In the genomic region with DNA sequence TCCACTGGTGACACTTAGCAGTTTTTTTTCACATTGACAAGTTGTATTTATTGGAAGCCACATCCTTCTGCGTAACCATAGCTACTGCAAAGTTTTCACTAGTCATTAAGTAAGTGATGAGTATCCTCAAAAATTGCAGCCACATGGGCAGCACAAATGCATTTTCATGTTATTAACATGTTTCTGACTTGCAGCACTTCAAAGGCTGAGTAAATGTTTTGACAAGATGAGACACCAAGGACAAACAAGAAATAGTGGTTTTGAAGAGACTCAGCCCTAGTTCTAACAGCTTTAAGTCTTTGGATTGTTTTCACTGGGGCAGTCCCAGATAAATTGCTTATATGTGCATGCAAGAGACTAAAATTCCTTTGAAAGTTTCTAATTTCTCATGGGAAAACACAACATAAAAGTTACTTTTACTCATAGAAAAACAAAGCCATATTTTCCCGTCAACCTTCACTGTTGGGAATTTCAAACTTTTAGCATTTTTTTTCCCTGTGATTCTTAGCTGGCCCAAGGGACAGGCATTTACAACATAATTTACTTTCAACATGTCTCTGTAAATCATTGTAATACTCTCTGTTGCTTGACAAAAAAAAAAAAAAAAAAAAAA, we compare ENCODE assay signal across 25 mouse cellular contexts.
DNase-seq lines count a peak whose midpoint lies in the region; ATAC-seq and TF ChIP-seq lines count a peak whose summit lies in the region.
"Had no signal": no experiment of that assay in that cellular context is flagged by ENCODE, and none has a peak within 500 bp of the region (broad histone marks: within the 10 kb centered on the region; RNA-seq: fewer than 3 reads in every experiment).

No protein-coding gene starts in this region.

- no peaks in the 10 kb centered on the region for H3K27me3 ChIP-seq in kidney, postnatal 0 days (ENCODE audit: insufficient read depth, low read length)
- H3K27me3 ChIP-seq in hindbrain, postnatal 0 days (ENCODE audit: insufficient read depth, low read length): no peaks in the 10 kb centered on the region
- H3K27me3 ChIP-seq: forebrain, embryonic 12.5 days; hindbrain, embryonic 15.5 days; stomach, embryonic 15.5 days had no signal

- TF ChIP-seq CTCF in kidney, postnatal 0 days (IDR thresholded peaks at IDR 0.05; ENCODE audit: low read depth): no peak
- no peak for TF ChIP-seq CTCF in hindbrain, postnatal 0 days (IDR thresholded peaks at IDR 0.05; ENCODE audit: low read depth)

- ATAC-seq in kidney, postnatal 0 days (replicated peaks; ENCODE audit: low FRiP score, low read depth): no peak
- no peak for ATAC-seq in granulocyte monocyte progenitor cell, adult 5-6 weeks (replicated peaks; ENCODE audit: poor library complexity, severe bottlenecking)
- no peak for ATAC-seq in hindbrain, postnatal 0 days
- ATAC-seq: intestine, postnatal 0 days; Patski had no signal

- peak; percentile 5 for DNase-seq in adrenal gland, postnatal 14 days
- no peak for DNase-seq in adrenal gland, postnatal 4 days (ENCODE audit: low spot score in 2 of 2)
- DNase-seq in kidney, postnatal 0 days (ENCODE audit: low spot score): peak; percentile 91
- no peak for DNase-seq in kidney, adult 18-20 months
- DNase-seq in Muller cell, postnatal 12 days (ENCODE audit: inconsistent ontology term): peak; percentile 7
- peak; percentile 3 for DNase-seq in embryo, embryonic 11.5 days (ENCODE audit: low read depth, low spot score)
- no peak for DNase-seq in hindbrain, postnatal 0 days (ENCODE audit: low spot score)
- DNase-seq: adrenal gland, postnatal 10 days; cerebellum, adult 18-20 months; cerebellum, postnatal 36 days; heart, adult 2 months; heart, postnatal 36 days; lung, postnatal 14 days; right cerebral cortex, postnatal 25 days; thymus, adult 18-20 months; thymus, postnatal 4 days had no signal

- no peak overlapping the region for H3K4me2 ChIP-seq in kidney, postnatal 0 days (ENCODE audit: low read length)
- no peak overlapping the region for H3K4me2 ChIP-seq in hindbrain, postnatal 0 days (ENCODE audit: low read depth, low read length)
- H3K4me2 ChIP-seq: forebrain, embryonic 12.5 days; hindbrain, embryonic 15.5 days; stomach, embryonic 15.5 days had no signal

- H3K9me3 ChIP-seq in kidney, postnatal 0 days (replicated peaks; ENCODE audit: low read length): no peaks in the 10 kb centered on the region
- no peaks in the 10 kb centered on the region for H3K9me3 ChIP-seq in hindbrain, postnatal 0 days (ENCODE audit: low read length)
- H3K9me3 ChIP-seq: forebrain, embryonic 12.5 days; hindbrain, embryonic 15.5 days; limb, embryonic 10.5 days; midbrain, embryonic 10.5 days; stomach, embryonic 15.5 days had no signal

- H3K4me3 ChIP-seq in kidney, postnatal 0 days (replicated peaks; ENCODE audit: low read depth, low read length): no peak overlapping the region
- H3K4me3 ChIP-seq in hindbrain, postnatal 0 days (ENCODE audit: low read length): no peak overlapping the region
- H3K4me3 ChIP-seq: forebrain, embryonic 12.5 days; heart, adult 2 months; hindbrain, embryonic 15.5 days; left cerebral cortex, adult 2 months; limb, embryonic 10.5 days; midbrain, embryonic 10.5 days; stomach, embryonic 15.5 days had no signal

- WGBS in kidney, postnatal 0 days: 29% methylated on average over 2 of the region's 2 CpGs
- 83% methylated on average over 2 of the region's 2 CpGs for WGBS in hindbrain, postnatal 0 days

- H3K4me1 ChIP-seq in kidney, postnatal 0 days (replicated peaks; ENCODE audit: insufficient read depth, low read length): no peaks in the 10 kb centered on the region
- H3K4me1 ChIP-seq in hindbrain, postnatal 0 days (ENCODE audit: insufficient read depth, low read length): no peaks in the 10 kb centered on the region
- H3K4me1 ChIP-seq: forebrain, embryonic 12.5 days; hindbrain, embryonic 15.5 days; limb, embryonic 10.5 days; midbrain, embryonic 10.5 days; stomach, embryonic 15.5 days had no signal

- no peak overlapping the region for H3K9ac ChIP-seq in kidney, postnatal 0 days (ENCODE audit: low read depth, low read length)
- no peak overlapping the region for H3K9ac ChIP-seq in hindbrain, postnatal 0 days (replicated peaks; ENCODE audit: low read length)
- H3K9ac ChIP-seq: forebrain, embryonic 12.5 days; hindbrain, embryonic 15.5 days; stomach, embryonic 15.5 days had no signal

- H3K36me3 ChIP-seq in kidney, postnatal 0 days (ENCODE audit: insufficient read depth, low read length): no peaks in the 10 kb centered on the region
- H3K36me3 ChIP-seq in hindbrain, postnatal 0 days (ENCODE audit: insufficient read depth, low read length): no peaks in the 10 kb centered on the region
- H3K36me3 ChIP-seq: forebrain, embryonic 12.5 days; hindbrain, embryonic 15.5 days; limb, embryonic 10.5 days; midbrain, embryonic 10.5 days; stomach, embryonic 15.5 days had no signal

- no peak overlapping the region for H3K27ac ChIP-seq in kidney, postnatal 0 days
- no peak overlapping the region for H3K27ac ChIP-seq in hindbrain, postnatal 0 days
- H3K27ac ChIP-seq: forebrain, embryonic 12.5 days; heart, adult 2 months; hindbrain, embryonic 15.5 days; left cerebral cortex, adult 2 months; limb, embryonic 10.5 days; midbrain, embryonic 10.5 days; stomach, embryonic 15.5 days had no signal

Comparison
In these comparisons a context has a peak if more than half of its experiments do, and no peak if none do; other contexts are left out.
1. DNase-seq: peak in adrenal gland, postnatal 14 days (single experiment), kidney, postnatal 0 days (single experiment), Muller cell, postnatal 12 days (single experiment) and embryo, embryonic 11.5 days (single experiment); none in adrenal gland, postnatal 4 days (0 of 2), kidney, adult 18-20 months (single experiment) and hindbrain, postnatal 0 days (single experiment).